Mouse (Mus musculus): ENCODE measurements at regions not wholly inside any gene's neighbourhood (a gene's known extent, or its start where the extent isn't known, plus 50 kb on each side); places are given as distances from the start of the nearest gene placed in this dataset.
A peak's percentile ranks its signal among the peaks of the same experiment; 100 is the strongest.

DNA sequence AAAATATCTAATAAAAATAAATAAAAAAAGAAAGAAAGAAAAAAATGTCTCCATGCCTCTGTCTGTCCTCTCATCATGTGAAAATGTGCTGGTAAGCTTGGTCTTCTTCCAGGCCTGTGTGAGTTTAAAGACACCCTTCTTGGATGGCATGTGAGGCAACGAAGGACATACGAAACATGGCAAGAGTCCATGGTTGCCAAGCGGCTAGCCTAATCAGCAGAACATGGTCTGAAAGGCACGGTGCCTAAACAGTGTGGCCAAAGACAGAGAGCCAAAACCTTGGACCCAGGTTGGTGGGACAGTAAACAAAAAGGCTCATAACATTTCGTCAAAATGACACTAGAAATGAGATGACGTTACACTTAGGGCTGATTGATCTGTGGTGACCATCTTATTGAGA, 1344.7 kb upstream of the A1bg start:
- H3K4me2 ChIP-seq (ENCODE audit: low read depth, low read length) = no peak overlapping the region
- 84% methylated on average over 6 of the region's 6 CpGs for WGBS
- ATAC-seq (ENCODE audit: low read depth) = no peak
- no peak overlapping the region for H3K4me3 ChIP-seq (ENCODE audit: low read length)
- no peaks in the 10 kb centered on the region for H3K9me3 ChIP-seq (ENCODE audit: control insufficient read depth, low read length)
- no peaks in the 10 kb centered on the region for H3K4me1 ChIP-seq (replicated peaks; ENCODE audit: control insufficient read depth, insufficient read depth, low read length)
- no peaks in the 10 kb centered on the region for H3K27me3 ChIP-seq (ENCODE audit: control insufficient read depth, insufficient read depth, low read depth, low read length)
- H3K36me3 ChIP-seq (ENCODE audit: control insufficient read depth, insufficient read depth, low read length) = no peaks in the 10 kb centered on the region
- no peak overlapping the region for H3K9ac ChIP-seq (ENCODE audit: low read length)
- H3K27ac ChIP-seq (ENCODE audit: low read length) = no peak overlapping the region

DNA sequence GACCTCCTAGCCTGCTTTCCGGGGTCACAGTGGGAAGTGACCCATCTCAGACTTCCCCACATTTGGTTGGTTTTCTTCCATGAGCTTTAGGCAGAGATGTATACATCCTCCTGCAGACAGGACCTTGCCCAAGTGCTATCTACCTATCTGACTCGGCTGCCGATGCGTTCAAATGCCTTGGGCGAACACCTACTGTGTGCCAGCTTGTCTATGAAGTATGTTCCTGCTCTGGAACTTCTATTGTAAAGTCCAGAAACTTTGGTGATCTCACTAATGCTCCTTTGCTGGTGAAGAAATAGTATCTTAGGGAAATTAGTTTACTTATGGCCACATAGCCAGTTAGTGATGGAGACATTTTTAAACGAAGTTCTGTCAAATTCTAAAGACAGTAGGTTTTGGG, 1343.2 kb upstream of the A1bg start:
- Histone ChIP-seq H3K4me3 (ENCODE audit: low read length) (no peak overlapping the region), H3K27ac (ENCODE audit: low read length) (no peak overlapping the region), H3K36me3 (ENCODE audit: control insufficient read depth, insufficient read depth, low read length) (no peaks in the 10 kb centered on the region), H3K4me1 (replicated peaks; ENCODE audit: control insufficient read depth, insufficient read depth, low read length) (no peaks in the 10 kb centered on the region), H3K9ac (ENCODE audit: low read length) (no peak overlapping the region), H3K4me2 (ENCODE audit: low read depth, low read length) (no peak overlapping the region), H3K27me3 (ENCODE audit: control insufficient read depth, insufficient read depth, low read depth, low read length) (no peaks in the 10 kb centered on the region), H3K9me3 (ENCODE audit: control insufficient read depth, low read length) (no peaks in the 10 kb centered on the region)
- 84% methylated on average over 6 of the region's 6 CpGs for WGBS
- no peak for ATAC-seq (ENCODE audit: low read depth)

DNA sequence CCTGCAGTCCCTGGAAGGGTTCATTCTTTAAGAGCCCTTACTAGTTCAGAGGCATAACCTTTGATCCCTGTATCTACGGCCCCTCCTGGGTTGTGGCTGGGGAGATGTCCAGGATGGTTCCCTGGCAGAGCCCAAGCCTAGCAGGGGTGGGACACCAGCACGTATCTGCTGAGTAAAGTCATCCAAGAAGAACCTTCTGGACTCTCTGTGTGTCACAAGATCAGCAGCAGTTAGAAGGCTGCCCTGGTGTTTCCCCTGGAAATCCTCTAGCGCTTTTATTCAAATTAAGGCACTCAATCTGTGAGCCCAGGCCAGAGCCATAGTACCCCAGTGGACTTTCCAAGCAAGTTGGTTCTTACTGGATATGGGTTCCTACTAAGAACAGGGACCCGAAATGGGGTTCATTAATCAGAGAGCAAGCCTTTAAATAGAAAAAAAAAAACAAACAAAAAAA, 1342.7 kb upstream of the A1bg start:
- H3K4me3 ChIP-seq (ENCODE audit: low read length) = no peak overlapping the region
- 72% methylated on average over 4 of the region's 4 CpGs for WGBS

DNA sequence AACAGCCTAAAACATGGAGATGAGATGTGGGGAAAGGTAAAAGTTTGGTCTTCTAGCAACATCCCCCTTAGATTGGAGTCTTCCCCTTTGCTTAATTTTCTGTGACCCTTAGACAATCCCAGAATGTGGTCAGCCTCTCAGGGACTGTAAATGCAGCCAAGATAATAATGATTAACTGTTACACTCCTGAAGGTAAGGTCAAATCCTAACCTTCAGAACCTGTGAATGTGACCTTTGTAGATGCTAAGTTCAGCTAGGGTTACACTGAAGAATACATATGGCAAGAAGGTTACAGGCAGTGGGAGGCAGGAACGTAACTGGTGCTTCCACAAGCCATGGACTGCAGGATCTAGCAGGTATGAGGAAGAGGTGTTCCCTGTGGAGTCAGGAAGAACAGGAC, 1342.2 kb upstream of the A1bg start:
- no peaks in the 10 kb centered on the region for H3K27me3 ChIP-seq (ENCODE audit: control insufficient read depth, insufficient read depth, low read depth, low read length)
- H3K36me3 ChIP-seq (ENCODE audit: control insufficient read depth, insufficient read depth, low read length) = no peaks in the 10 kb centered on the region
- no peaks in the 10 kb centered on the region for H3K9me3 ChIP-seq (ENCODE audit: control insufficient read depth, low read length)
- H3K27ac ChIP-seq (ENCODE audit: low read length) = no peak overlapping the region
- H3K4me2 ChIP-seq (ENCODE audit: low read depth, low read length) = no peak overlapping the region
- H3K4me1 ChIP-seq (replicated peaks; ENCODE audit: control insufficient read depth, insufficient read depth, low read length) = no peaks in the 10 kb centered on the region
- H3K4me3 ChIP-seq (ENCODE audit: low read length) = no peak overlapping the region
- ATAC-seq (ENCODE audit: low read depth) = no peak
- no peak overlapping the region for H3K9ac ChIP-seq (ENCODE audit: low read length)
- WGBS = 69% methylated on average over 1 of the region's 1 CpGs

More for the DNA sequence above, 1342.7 kb upstream of the A1bg start:
- no peak for ATAC-seq (ENCODE audit: low read depth)
- H3K9me3 ChIP-seq (ENCODE audit: control insufficient read depth, low read length) = no peaks in the 10 kb centered on the region
- no peak overlapping the region for H3K9ac ChIP-seq (ENCODE audit: low read length)
- H3K4me2 ChIP-seq (ENCODE audit: low read depth, low read length) = no peak overlapping the region
- no peak overlapping the region for H3K27ac ChIP-seq (ENCODE audit: low read length)
- H3K4me1 ChIP-seq (replicated peaks; ENCODE audit: control insufficient read depth, insufficient read depth, low read length) = no peaks in the 10 kb centered on the region
- no peaks in the 10 kb centered on the region for H3K27me3 ChIP-seq (ENCODE audit: control insufficient read depth, insufficient read depth, low read depth, low read length)
- no peaks in the 10 kb centered on the region for H3K36me3 ChIP-seq (ENCODE audit: control insufficient read depth, insufficient read depth, low read length)

DNA sequence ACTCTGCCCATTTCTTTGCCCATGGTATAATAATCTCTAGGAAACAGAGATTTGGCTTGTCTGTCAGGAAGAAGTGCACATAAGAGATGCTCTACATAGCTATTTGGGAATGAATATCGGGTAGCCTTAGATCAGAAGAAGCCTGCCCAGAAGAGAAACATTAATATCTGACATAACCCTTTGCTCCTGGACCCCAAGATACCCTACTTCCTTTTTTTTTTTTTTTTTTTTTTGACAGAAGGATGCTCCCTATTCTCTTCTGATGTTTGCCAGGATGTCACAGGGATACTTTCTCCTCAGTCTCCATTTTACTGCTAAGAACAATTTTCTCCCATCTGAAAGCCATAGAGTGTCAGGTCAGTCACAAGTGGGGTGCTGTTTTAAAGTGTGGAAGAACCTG, 1341.4 kb upstream of the A1bg start:
- Histone ChIP-seq H3K36me3 (ENCODE audit: control insufficient read depth, insufficient read depth, low read length) (no peaks in the 10 kb centered on the region), H3K4me3 (ENCODE audit: low read length) (no peak overlapping the region), H3K9ac (ENCODE audit: low read length) (no peak overlapping the region), H3K4me1 (replicated peaks; ENCODE audit: control insufficient read depth, insufficient read depth, low read length) (no peaks in the 10 kb centered on the region), H3K27me3 (ENCODE audit: control insufficient read depth, insufficient read depth, low read depth, low read length) (no peaks in the 10 kb centered on the region), H3K9me3 (ENCODE audit: control insufficient read depth, low read length) (no peaks in the 10 kb centered on the region), H3K27ac (ENCODE audit: low read length) (no peak overlapping the region), H3K4me2 (ENCODE audit: low read depth, low read length) (no peak overlapping the region)
- 68% methylated on average over 1 of the region's 1 CpGs for WGBS
- ATAC-seq (ENCODE audit: low read depth) = no peak

DNA sequence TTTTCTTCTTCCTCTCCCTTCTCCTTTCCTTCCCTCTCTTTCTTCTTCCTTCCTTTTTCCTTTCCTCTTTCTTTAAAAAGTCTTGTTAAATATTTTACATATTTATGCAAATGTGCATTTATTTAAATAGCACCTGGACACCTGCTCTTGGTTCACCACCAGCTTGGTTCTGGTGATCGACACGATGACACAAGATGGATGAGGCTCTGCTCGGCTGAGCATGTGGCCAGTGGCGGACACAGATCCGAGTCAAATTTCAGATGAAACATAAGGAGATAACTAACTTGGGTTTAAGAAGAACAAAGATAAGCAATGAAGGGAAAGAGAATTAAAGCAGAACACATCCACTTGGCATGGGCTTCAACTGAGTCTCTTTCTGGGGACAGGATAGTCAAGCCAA, 1339.7 kb upstream of the A1bg start:
- Histone ChIP-seq H3K9me3 (ENCODE audit: control insufficient read depth, low read length) (no peaks in the 10 kb centered on the region), H3K36me3 (ENCODE audit: control insufficient read depth, insufficient read depth, low read length) (no peaks in the 10 kb centered on the region), H3K27ac (ENCODE audit: low read length) (no peak overlapping the region), H3K4me2 (ENCODE audit: low read depth, low read length) (no peak overlapping the region), H3K4me3 (ENCODE audit: low read length) (no peak overlapping the region), H3K4me1 (replicated peaks; ENCODE audit: control insufficient read depth, insufficient read depth, low read length) (no peaks in the 10 kb centered on the region), H3K9ac (ENCODE audit: low read length) (no peak overlapping the region), H3K27me3 (ENCODE audit: control insufficient read depth, insufficient read depth, low read depth, low read length) (no peaks in the 10 kb centered on the region)
- 64% methylated on average over 5 of the region's 5 CpGs for WGBS
- no peak for ATAC-seq (ENCODE audit: low read depth)

DNA sequence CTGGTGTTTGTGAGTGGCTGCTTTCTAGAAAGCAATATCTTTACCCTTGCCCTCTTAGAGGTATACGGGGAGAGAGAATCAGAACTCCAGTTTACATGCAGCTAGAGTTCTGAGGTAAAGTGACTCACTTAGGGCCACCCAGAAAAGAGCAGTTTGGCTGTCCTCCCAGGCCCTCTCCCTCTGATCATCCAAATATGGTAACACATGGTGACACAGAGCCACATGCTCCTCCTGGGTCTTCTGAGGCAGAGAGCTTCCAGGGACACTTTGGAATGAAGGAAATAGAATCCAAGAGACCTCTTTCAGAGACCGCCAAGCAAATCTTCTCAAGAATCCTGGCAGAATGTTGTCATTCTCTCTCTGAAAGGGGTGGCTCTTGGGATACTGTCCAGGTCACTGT, 1338.7 kb upstream of the A1bg start:
- Histone ChIP-seq H3K36me3 (ENCODE audit: control insufficient read depth, insufficient read depth, low read length) (no peaks in the 10 kb centered on the region), H3K4me2 (ENCODE audit: low read depth, low read length) (no peak overlapping the region), H3K27ac (ENCODE audit: low read length) (no peak overlapping the region), H3K9ac (ENCODE audit: low read length) (no peak overlapping the region), H3K9me3 (ENCODE audit: control insufficient read depth, low read length) (no peaks in the 10 kb centered on the region), H3K4me3 (ENCODE audit: low read length) (no peak overlapping the region), H3K4me1 (replicated peaks; ENCODE audit: control insufficient read depth, insufficient read depth, low read length) (no peaks in the 10 kb centered on the region), H3K27me3 (ENCODE audit: control insufficient read depth, insufficient read depth, low read depth, low read length) (no peaks in the 10 kb centered on the region)
- WGBS = 68% methylated on average over 2 of the region's 2 CpGs
- peak; percentile 43; the same call in 1 of the 2 replicates for ATAC-seq (ENCODE audit: low read depth)

DNA sequence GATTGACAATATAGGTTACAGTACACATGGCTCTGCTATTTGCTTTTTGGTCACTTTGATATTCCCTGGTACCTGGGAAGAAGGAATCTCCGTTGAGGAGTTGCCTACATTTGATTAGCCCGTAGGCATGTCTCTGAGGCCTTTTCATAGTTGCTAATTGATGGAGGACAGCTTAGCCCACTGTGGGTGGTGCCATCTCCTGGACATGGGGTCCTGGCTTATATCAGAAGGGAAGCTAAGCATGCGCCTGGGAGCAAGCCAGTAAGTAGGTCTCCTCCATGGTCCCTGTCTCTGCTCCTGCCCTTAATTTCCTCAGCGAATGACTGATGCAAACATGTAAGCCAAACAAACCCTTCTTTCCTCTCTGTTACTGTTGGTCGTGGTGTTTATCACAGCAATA, 1335.8 kb upstream of the A1bg start:
- no peaks in the 10 kb centered on the region for H3K36me3 ChIP-seq (ENCODE audit: control insufficient read depth, insufficient read depth, low read length)
- ATAC-seq (ENCODE audit: low read depth) = no peak
- H3K4me1 ChIP-seq (replicated peaks; ENCODE audit: control insufficient read depth, insufficient read depth, low read length) = no peaks in the 10 kb centered on the region
- H3K9me3 ChIP-seq (ENCODE audit: control insufficient read depth, low read length) = no peaks in the 10 kb centered on the region
- no peak overlapping the region for H3K4me3 ChIP-seq (ENCODE audit: low read length)
- H3K27me3 ChIP-seq (ENCODE audit: control insufficient read depth, insufficient read depth, low read depth, low read length) = no peaks in the 10 kb centered on the region
- H3K4me2 ChIP-seq (ENCODE audit: low read depth, low read length) = no peak overlapping the region
- no peak overlapping the region for H3K27ac ChIP-seq (ENCODE audit: low read length)
- 78% methylated on average over 5 of the region's 5 CpGs for WGBS
- H3K9ac ChIP-seq (ENCODE audit: low read length) = no peak overlapping the region

DNA sequence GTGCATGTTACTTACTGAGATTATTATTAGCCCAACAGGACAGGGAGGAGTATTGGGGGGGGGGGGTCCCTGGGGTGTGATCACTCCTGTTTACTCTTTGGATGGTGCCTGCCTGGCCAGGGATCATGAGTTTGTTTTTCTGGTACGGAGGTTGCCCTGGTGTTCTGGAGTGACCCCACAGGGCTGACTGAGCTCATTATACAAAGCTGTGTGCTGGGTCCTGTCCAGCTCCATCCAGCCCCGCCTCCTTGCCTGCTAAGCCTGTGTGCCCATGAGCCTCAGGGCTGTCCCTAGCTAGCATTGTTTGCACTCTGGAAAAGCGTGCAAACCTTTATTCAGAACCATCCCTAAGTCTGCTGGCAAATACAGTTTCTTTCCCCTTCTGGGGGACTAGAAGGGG, 1335.1 kb upstream of the A1bg start:
- Histone ChIP-seq H3K9ac (ENCODE audit: low read length) (no peak overlapping the region), H3K27ac (ENCODE audit: low read length) (no peak overlapping the region), H3K36me3 (ENCODE audit: control insufficient read depth, insufficient read depth, low read length) (no peaks in the 10 kb centered on the region), H3K4me3 (ENCODE audit: low read length) (no peak overlapping the region), H3K27me3 (ENCODE audit: control insufficient read depth, insufficient read depth, low read depth, low read length) (no peaks in the 10 kb centered on the region), H3K4me2 (ENCODE audit: low read depth, low read length) (no peak overlapping the region), H3K4me1 (replicated peaks; ENCODE audit: control insufficient read depth, insufficient read depth, low read length) (no peaks in the 10 kb centered on the region), H3K9me3 (ENCODE audit: control insufficient read depth, low read length) (no peaks in the 10 kb centered on the region)
- ATAC-seq (ENCODE audit: low read depth) = peak; percentile 84
- 26% methylated on average over 3 of the region's 3 CpGs for WGBS

DNA sequence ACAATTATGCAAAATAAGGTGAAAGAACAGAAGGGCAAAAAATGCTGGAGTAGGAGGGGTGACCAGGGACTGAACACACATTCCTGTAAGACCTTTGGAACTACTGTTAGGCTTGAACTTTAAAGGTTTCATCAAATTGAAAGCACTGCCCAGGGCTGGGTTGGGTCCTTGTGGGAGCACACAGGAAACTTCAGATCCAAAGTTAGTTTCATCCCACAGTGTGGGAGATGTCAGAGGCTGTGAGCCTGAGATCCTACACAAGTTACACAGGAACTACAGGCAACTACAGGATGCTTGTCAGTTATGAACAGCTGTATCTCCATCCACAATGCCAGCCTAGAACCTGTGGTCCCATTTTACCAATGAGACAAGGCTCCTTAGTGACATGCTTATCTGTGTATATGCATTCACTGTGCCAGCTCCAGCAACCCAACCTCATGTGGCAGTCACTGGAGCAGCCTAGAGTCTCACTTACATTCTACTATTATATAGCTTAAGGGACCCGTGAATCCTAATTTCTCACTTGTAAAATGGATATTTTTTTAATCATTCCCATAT, 1334.4 kb upstream of the A1bg start:
- no peaks in the 10 kb centered on the region for H3K4me1 ChIP-seq (replicated peaks; ENCODE audit: control insufficient read depth, insufficient read depth, low read length)
- 81% methylated on average over 1 of the region's 1 CpGs for WGBS
- H3K36me3 ChIP-seq (ENCODE audit: control insufficient read depth, insufficient read depth, low read length) = no peaks in the 10 kb centered on the region
- H3K4me2 ChIP-seq (ENCODE audit: low read depth, low read length) = no peak overlapping the region
- no peaks in the 10 kb centered on the region for H3K9me3 ChIP-seq (ENCODE audit: control insufficient read depth, low read length)
- no peak overlapping the region for H3K27ac ChIP-seq (ENCODE audit: low read length)
- no peak for ATAC-seq (ENCODE audit: low read depth)
- H3K27me3 ChIP-seq (ENCODE audit: control insufficient read depth, insufficient read depth, low read depth, low read length) = no peaks in the 10 kb centered on the region
- H3K9ac ChIP-seq (ENCODE audit: low read length) = no peak overlapping the region
- H3K4me3 ChIP-seq (ENCODE audit: low read length) = no peak overlapping the region

All from lung, embryonic 16.5 days (tissue).